Mouse (Mus musculus) B cell, adult (primary cell): Measurements from ENCODE around the gene Igfbp7. TPM values are rescaled to one million over a fixed set of nuclear protein-coding genes. Genes with fewer than 3 reads are reported as not detected.

Source experiments
- total RNA-seq: library from RNA; stranded (reverse); gene quantifications from 4 replicates; pipeline ENCODE4 v1.2.4, GENCODE M21; 2023; ENCODE audit not compliant: inconsistent age

Gene Igfbp7
- 0.67 to 1.1 TPM in 2 of 4 replicates, not detected in the others for total RNA-seq

DNA sequence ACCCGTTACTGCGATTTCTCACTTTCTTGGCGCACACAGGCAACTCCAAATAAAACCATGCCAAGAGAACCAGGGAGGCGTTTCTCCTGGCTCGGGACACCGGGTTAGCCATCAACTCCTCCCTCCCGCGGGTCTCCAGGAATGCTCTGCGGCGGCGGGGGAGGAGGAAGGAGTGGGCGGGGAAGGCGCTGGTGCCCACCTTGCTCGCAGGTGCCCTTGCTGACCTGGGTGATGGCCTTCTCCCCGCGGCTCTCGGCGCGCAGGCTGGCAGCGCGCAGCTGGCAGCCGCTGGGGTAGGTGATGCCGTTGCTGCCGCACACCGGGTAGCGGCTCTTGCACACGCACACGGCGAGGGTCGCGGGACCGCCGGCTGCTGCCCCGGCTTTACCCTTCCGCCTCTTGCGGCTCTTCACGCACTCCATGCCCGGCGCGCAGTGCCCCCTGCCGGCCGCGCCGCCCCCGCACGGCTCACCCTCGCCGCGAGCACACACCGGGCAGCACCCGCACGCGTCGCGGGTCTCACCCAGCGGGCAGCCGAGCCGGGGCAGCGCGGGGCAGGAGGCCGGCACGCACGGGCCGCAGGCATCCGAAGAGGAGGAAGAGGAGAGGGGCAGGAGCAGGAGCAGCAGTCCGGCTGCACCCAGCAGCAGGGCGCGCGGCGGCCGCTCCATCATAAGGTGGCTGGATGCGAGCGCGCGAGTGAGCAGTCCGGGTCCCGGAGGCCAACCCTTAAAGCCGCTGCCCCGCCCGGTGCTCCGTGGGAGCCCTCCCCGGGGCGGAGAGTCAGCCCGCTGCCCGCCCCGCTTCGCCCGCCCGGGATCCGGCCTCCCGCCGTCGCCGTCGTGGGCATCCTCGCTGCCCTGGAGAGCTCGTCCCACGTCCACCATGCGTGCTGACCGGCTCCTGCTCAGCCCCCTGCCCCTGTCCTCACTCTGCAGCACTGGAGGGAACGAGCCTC is at the start of gene Igfbp7:
Igfbp7 (minus strand) TSS at position 701 of the 958 bp plus-strand sequence.

DNA sequence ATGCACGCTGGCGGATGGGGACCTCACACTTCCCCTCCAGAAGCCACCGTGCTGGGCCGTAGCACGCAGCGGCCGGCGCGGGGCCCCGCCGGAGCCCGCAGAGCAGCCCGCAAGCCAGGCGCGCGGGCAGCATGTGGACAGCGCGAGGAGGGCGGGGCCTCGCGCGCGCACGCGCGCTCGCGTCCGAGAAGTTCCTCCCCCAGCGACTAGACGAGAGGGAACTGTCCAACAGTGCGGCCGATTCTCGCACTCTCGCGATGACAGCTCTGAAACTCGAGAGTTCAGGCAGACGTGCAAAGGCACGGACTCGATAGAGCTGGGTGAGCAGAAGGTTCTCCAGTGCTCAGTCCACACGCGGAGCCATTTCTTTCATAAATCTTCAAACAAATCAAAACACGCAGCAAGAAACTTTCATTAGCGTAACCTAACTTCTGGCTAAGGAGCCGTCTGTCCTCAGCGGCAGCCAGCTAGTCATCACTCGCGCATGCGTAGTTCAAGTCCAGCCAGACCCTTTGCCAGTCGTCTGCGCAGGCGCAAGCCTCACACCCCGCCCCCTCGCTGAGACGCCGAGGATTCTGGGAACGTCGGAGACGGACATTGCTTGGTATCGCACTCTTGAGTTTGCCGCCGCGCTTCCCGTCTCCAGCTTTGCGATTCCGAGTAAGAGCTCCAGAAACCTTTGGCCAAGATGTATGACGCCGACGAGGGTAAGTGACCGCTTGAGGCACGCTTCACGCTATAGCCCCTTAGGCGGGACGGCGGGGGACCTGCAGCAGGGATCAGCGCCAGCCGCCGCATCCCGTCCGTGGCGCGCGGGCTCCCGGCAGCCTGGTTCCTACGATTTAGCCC is 97.7 kb downstream of the Igfbp7 start, which contains the start of the genes Noa1 and Polr2b:
Noa1 (minus strand) TSS at position 161 of the 849 bp plus-strand sequence.
Polr2b (plus strand) TSS at position 224 of the 849 bp plus-strand sequence.

Other genes with a start within 250 kb of the Igfbp7 start
- not detected in 4 replicates for gene Spink2, start 196.6 kb downstream of the Igfbp7 start, total RNA-seq
- 80.3 to 88.4 TPM (median 83.6 TPM) in 4 replicates for gene Rest, start 142.6 kb downstream of the Igfbp7 start, total RNA-seq
- 33.8 to 47.5 TPM (median 42.1 TPM) in 4 replicates for gene Noa1, start 98.0 kb downstream of the Igfbp7 start, total RNA-seq
- 67.4 to 79.1 TPM (median 67.8 TPM) in 4 replicates for gene Polr2b, start 97.9 kb downstream of the Igfbp7 start, total RNA-seq